Mouse (Mus musculus): ENCODE measurements at regions not wholly inside any gene's neighbourhood (a gene's known extent, or its start where the extent isn't known, plus 50 kb on each side); places are given as distances from the start of the nearest gene placed in this dataset.

DNA sequence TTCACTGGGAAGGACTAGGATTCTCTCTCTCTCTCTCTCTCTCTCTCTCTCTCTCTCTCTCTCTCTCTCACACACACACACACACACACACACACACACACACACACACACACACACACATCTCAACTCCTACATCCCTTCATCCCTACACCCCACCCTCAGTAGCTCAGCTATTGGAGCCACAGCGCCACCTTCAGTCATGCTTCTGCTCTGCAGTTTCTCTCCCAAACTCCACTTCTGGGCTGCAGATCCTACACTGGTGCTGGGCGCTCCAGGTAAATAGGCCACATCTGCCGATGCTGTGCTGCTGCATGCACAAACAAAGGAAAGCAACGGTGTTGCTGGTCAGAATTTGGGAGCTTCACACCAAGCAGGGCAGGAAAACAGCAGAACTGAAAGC is 74.9 kb upstream of the Syt13 start:
- H3K27ac ChIP-seq (ENCODE audit: insufficient read depth, low read length): no peak overlapping the region
- no peak for TF ChIP-seq POLR2A (IDR thresholded peaks at IDR 0.05; ENCODE audit: low read depth, low read length)
- no peak for TF ChIP-seq CTCF (IDR thresholded peaks at IDR 0.05; ENCODE audit: extremely low read depth, insufficient read depth, insufficient read length, insufficient replicate concordance)
- H3K4me3 ChIP-seq (ENCODE audit: extremely low read depth, insufficient read depth, insufficient read length): no peak overlapping the region
- no peaks in the 10 kb centered on the region for H3K27me3 ChIP-seq (ENCODE audit: control insufficient read depth, insufficient read depth, low read length)
- WGBS: 25% methylated on average over 4 of the region's 4 CpGs
- H3K36me3 ChIP-seq (ENCODE audit: control insufficient read depth, insufficient read depth, low read length): no peaks in the 10 kb centered on the region
- no peaks in the 10 kb centered on the region for H3K4me1 ChIP-seq (ENCODE audit: control insufficient read depth, insufficient read depth, insufficient read length)
- DNase-seq (ENCODE audit: low read depth in 1 of 2, low spot score in 2 of 2): no peak

DNA sequence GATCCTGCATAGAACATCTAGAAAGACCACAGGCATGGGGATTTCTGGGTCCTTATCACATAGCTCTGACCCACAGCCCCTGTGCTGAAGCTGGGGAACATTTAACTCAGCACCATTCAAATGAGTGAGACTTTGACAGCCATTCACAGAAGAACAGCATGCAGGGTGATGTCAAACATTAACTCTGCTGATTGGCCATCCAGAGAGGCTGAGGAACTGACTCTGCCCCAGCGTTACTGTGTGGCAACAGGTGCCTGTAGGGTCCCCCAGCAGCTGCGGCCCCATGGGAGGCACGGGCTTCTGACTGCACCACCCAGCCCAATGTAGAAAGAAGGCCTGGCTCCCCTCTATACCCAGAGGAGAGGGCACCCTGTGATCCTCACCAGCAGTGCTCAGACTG is 73.3 kb upstream of the Syt13 start:
- Histone ChIP-seq H3K4me3 (ENCODE audit: extremely low read depth, insufficient read depth, insufficient read length) (no peak overlapping the region), H3K4me1 (ENCODE audit: control insufficient read depth, insufficient read depth, insufficient read length) (no peaks in the 10 kb centered on the region), H3K36me3 (ENCODE audit: control insufficient read depth, insufficient read depth, low read length) (no peaks in the 10 kb centered on the region), H3K27ac (ENCODE audit: insufficient read depth, low read length) (no peak overlapping the region), H3K27me3 (ENCODE audit: control insufficient read depth, insufficient read depth, low read length) (no peaks in the 10 kb centered on the region)
- no peak for TF ChIP-seq POLR2A (IDR thresholded peaks at IDR 0.05; ENCODE audit: low read depth, low read length)
- TF ChIP-seq CTCF (IDR thresholded peaks at IDR 0.05; ENCODE audit: extremely low read depth, insufficient read depth, insufficient read length, insufficient replicate concordance): no peak
- 17% methylated on average over 3 of the region's 3 CpGs for WGBS
- no peak for DNase-seq (ENCODE audit: low read depth in 1 of 2, low spot score in 2 of 2)

DNA sequence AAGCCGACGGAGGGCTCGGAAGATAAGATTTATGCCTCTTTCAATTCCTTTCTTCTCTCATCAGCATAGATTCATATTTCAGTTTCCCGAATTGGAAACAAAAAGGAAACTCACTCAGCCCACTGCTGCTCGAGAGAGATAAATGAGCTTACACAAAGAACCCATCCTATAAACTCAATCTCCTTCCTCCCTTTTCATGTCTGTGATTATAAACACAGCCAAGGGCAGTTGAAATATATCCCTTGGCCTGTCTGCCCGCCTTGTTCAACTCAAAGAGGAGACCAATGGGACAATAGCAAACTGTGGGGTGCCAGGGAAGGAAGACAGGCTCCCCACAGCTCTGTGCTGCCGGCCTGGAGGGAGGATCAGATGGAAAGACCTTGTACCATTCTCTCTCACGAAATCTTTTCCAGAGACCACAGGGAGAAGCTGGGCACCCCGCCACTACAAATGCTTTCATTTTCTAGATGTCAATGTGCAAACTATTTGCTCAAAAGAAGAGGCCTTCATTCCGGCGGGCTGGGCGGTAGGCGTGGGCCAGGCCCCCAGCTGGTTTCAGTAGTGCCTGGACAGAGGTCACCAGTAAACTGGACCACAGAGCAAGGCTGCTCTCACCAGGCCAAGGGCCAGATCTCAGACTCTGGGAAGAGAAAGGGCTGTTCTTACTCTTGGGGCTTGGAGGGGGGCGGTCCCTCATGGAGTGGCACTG is 69.7 kb upstream of the Syt13 start:
- WGBS: 73% methylated on average over 14 of the region's 14 CpGs
- no peaks in the 10 kb centered on the region for H3K27me3 ChIP-seq (ENCODE audit: control insufficient read depth, insufficient read depth, low read length)
- DNase-seq (ENCODE audit: low read depth in 1 of 2, low spot score in 2 of 2): no peak
- H3K4me1 ChIP-seq (ENCODE audit: control insufficient read depth, insufficient read depth, insufficient read length): no peaks in the 10 kb centered on the region
- H3K4me3 ChIP-seq (ENCODE audit: extremely low read depth, insufficient read depth, insufficient read length): no peak overlapping the region
- no peaks in the 10 kb centered on the region for H3K36me3 ChIP-seq (ENCODE audit: control insufficient read depth, insufficient read depth, low read length)
- peak overlapping the region; percentile 45 for H3K27ac ChIP-seq (ENCODE audit: insufficient read depth, low read length)
- no peak for TF ChIP-seq CTCF (IDR thresholded peaks at IDR 0.05; ENCODE audit: extremely low read depth, insufficient read depth, insufficient read length, insufficient replicate concordance)
- no peak for TF ChIP-seq POLR2A (IDR thresholded peaks at IDR 0.05; ENCODE audit: low read depth, low read length)

DNA sequence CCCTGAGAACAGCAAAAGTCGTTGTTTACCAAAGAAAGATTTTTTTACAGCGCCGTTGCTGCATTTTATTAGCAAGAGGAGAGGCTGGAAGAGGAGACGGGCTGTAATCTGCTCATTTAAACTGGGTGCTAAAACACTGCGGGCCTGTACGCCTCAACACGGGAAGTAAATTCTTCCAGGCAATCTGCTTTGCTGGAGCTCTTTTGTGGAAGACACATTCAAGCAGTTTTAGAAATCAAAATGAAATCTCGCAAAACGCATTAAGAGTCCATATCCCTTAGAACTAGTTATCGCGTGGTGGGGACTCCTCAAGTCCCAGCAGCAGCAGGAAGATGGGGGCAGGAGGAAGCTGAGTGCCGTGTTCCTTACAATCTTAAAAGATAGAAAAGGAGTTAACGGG is 65.9 kb upstream of the Syt13 start:
- Histone ChIP-seq H3K27me3 (ENCODE audit: control insufficient read depth, insufficient read depth, low read length) (no peaks in the 10 kb centered on the region), H3K27ac (ENCODE audit: insufficient read depth, low read length) (no peak overlapping the region), H3K4me3 (ENCODE audit: extremely low read depth, insufficient read depth, insufficient read length) (no peak overlapping the region), H3K36me3 (ENCODE audit: control insufficient read depth, insufficient read depth, low read length) (no peaks in the 10 kb centered on the region), H3K4me1 (ENCODE audit: control insufficient read depth, insufficient read depth, insufficient read length) (no peaks in the 10 kb centered on the region)
- DNase-seq (ENCODE audit: low read depth in 1 of 2, low spot score in 2 of 2): no peak
- 70% methylated on average over 13 of the region's 13 CpGs for WGBS
- TF ChIP-seq POLR2A (IDR thresholded peaks at IDR 0.05; ENCODE audit: low read depth, low read length): no peak
- no peak for TF ChIP-seq CTCF (IDR thresholded peaks at IDR 0.05; ENCODE audit: extremely low read depth, insufficient read depth, insufficient read length, insufficient replicate concordance)

DNA sequence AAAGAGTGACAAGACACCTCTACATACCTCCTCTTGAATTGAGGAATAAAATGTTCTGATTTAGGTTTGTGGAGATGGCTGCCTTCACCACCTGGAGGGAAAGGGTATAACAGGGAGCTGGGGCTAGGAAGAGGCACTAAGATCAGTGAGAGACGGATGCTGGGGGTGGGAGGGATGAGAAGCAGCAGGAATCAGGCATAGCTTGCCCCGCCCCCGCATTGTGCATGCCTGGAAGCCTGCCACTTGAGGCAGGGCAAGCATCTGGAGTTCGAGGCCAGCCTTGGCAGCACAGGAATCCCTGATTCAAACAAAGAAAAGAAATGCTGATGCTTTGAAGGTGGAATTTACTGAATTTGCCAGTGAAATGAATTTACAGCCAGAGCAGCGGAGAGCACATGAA is 63.6 kb upstream of the Syt13 start:
- no peak for DNase-seq (ENCODE audit: low read depth in 1 of 2, low spot score in 2 of 2)
- TF ChIP-seq CTCF (IDR thresholded peaks at IDR 0.05; ENCODE audit: extremely low read depth, insufficient read depth, insufficient read length, insufficient replicate concordance) (no peak), POLR2A (IDR thresholded peaks at IDR 0.05; ENCODE audit: low read depth, low read length) (no peak)
- Histone ChIP-seq H3K27ac (ENCODE audit: insufficient read depth, low read length) (no peak overlapping the region), H3K4me3 (ENCODE audit: extremely low read depth, insufficient read depth, insufficient read length) (no peak overlapping the region), H3K27me3 (ENCODE audit: control insufficient read depth, insufficient read depth, low read length) (no peaks in the 10 kb centered on the region), H3K4me1 (ENCODE audit: control insufficient read depth, insufficient read depth, insufficient read length) (no peaks in the 10 kb centered on the region), H3K36me3 (ENCODE audit: control insufficient read depth, insufficient read depth, low read length) (no peaks in the 10 kb centered on the region)
- WGBS: 75% methylated on average over 5 of the region's 5 CpGs

DNA sequence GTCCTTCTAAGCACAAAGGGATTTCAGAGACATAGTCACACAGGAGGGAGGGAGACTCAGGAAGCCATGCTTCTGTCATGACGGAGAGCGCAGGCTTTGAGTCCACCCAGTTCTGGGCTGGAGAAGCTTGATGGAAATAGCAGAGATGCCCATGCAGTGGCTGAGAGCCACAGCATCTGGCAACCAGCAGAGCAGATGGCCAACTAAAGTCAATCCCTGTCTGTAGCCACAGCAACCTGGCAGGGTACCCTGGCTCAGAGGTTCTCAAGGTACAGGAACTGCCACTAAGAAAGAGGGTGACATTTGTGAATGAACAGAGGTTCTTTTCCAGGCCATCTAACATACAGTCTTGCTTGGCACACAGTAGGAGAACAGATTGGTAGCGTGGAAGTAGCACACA is 61.7 kb upstream of the Syt13 start:
- no peaks in the 10 kb centered on the region for H3K36me3 ChIP-seq (ENCODE audit: control insufficient read depth, insufficient read depth, low read length)
- DNase-seq (ENCODE audit: low read depth in 1 of 2, low spot score in 2 of 2): no peak

DNA sequence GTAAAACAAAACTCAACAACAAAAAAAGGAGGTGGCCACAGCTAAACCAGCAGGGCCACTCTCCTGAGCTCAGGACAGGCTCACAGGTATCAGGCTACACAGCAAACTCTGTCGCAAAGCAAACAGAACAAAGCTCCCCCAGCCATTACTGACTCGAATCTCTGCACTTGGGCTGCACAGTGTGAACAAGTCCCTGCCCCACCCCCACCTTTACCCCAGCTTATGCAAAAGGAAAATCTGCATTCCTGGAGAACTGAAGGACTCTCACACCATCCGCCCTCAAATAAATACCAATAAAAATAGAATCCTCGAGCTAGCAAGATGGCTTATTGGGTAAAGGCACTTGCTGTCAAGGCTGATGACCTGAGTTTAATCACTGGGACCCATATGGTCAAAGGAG is 60.6 kb upstream of the Syt13 start:
- no peaks in the 10 kb centered on the region for H3K36me3 ChIP-seq (ENCODE audit: control insufficient read depth, insufficient read depth, low read length)
- no peak overlapping the region for H3K27ac ChIP-seq (ENCODE audit: insufficient read depth, low read length)
- DNase-seq (ENCODE audit: low read depth in 1 of 2, low spot score in 2 of 2): no peak
- TF ChIP-seq POLR2A (IDR thresholded peaks at IDR 0.05; ENCODE audit: low read depth, low read length): no peak
- no peak for TF ChIP-seq CTCF (IDR thresholded peaks at IDR 0.05; ENCODE audit: extremely low read depth, insufficient read depth, insufficient read length, insufficient replicate concordance)
- H3K4me3 ChIP-seq (ENCODE audit: extremely low read depth, insufficient read depth, insufficient read length): no peak overlapping the region
- WGBS: 71% methylated on average over 4 of the region's 4 CpGs
- no peaks in the 10 kb centered on the region for H3K4me1 ChIP-seq (ENCODE audit: control insufficient read depth, insufficient read depth, insufficient read length)
- H3K27me3 ChIP-seq (ENCODE audit: control insufficient read depth, insufficient read depth, low read length): no peaks in the 10 kb centered on the region

More for the DNA sequence above, 61.7 kb upstream of the Syt13 start:
- Histone ChIP-seq H3K27ac (ENCODE audit: insufficient read depth, low read length) (no peak overlapping the region), H3K4me1 (ENCODE audit: control insufficient read depth, insufficient read depth, insufficient read length) (no peaks in the 10 kb centered on the region), H3K4me3 (ENCODE audit: extremely low read depth, insufficient read depth, insufficient read length) (no peak overlapping the region), H3K27me3 (ENCODE audit: control insufficient read depth, insufficient read depth, low read length) (no peaks in the 10 kb centered on the region)
- TF ChIP-seq CTCF (IDR thresholded peaks at IDR 0.05; ENCODE audit: extremely low read depth, insufficient read depth, insufficient read length, insufficient replicate concordance): no peak
- WGBS: 85% methylated on average over 3 of the region's 3 CpGs
